Mouse (Mus musculus) neural tube, embryonic 14.5 days (tissue): ENCODE measurements around the gene Dlg1. TPM values are rescaled to one million over a fixed set of nuclear protein-coding genes. Genes with fewer than 3 reads are reported as not detected.

Experiments used
- ATAC-seq: fragments of 200-750 bp; cut with Nextera tagmentation; 2 replicates; pipeline ENCODE4 v1.8.0; 2017; ENCODE audit warnings: low read depth, mild to moderate bottlenecking, moderate TSS enrichment, moderate library complexity
- H3K27ac ChIP-seq: fragments of 300-500 bp; sonication (generic); 2 replicates; pipeline ENCODE4 v1.5.1; 2014; ENCODE audit warnings: low read depth, mild to moderate bottlenecking, control low read depth, low read length, moderate library complexity, mixed read lengths
- H3K27me3 ChIP-seq: fragments of 300-500 bp; sonication (generic); 2 replicates; pipeline ENCODE4 v1.6.1; 2014; ENCODE audit warnings: low read length; ENCODE audit not compliant: control insufficient read depth, insufficient read depth
- H3K36me3 ChIP-seq: fragments of 300-500 bp; sonication (generic); 2 replicates; pipeline ENCODE4 v1.6.1; 2014; ENCODE audit warnings: low read length, mixed read lengths; ENCODE audit not compliant: control insufficient read depth, insufficient read depth
- H3K4me1 ChIP-seq: fragments of 300-500 bp; sonication (generic); 2 replicates; pipeline ENCODE4 v1.6.1; 2014; ENCODE audit warnings: low read length; ENCODE audit not compliant: control insufficient read depth, insufficient read depth
- H3K4me2 ChIP-seq: fragments of 300-500 bp; sonication (generic); 2 replicates; pipeline ENCODE4 v1.6.1; 2014; ENCODE audit warnings: mild to moderate bottlenecking, low read depth, low read length, control low read depth
- H3K4me3 ChIP-seq: fragments of 300-500 bp; sonication (generic); 2 replicates; pipeline ENCODE4 v1.5.1; 2014; ENCODE audit warnings: low read depth, low read length, control low read depth, mixed read lengths
- H3K9ac ChIP-seq: fragments of 300-500 bp; sonication (generic); replicated peaks from 2 replicates; pipeline ENCODE4 v1.6.1; 2014; ENCODE audit warnings: low read depth, mild to moderate bottlenecking, control low read depth, low read length, mixed read lengths
- H3K9me3 ChIP-seq: fragments of 300-500 bp; sonication (generic); 2 replicates; pipeline ENCODE4 v1.6.1; 2016; ENCODE audit warnings: low read length; ENCODE audit not compliant: control insufficient read depth
- WGBS: fragments of 180-500 bp; shearing (Covaris S2); extraction: QIAGEN DNeasy Blood & Tissue Kit; methylation state at CpG from one replicate; pipeline ENCODE4 v1.1.7; 2014; 5-methylcytosine and 5-hydroxymethylcytosine counted together
- polyA plus RNA-seq: library from polyadenylated mRNA; unstranded; fragments of >200 nt; fragmentation: Nextera tagmentation; extraction: Ambion mirVana; gene quantifications from 2 replicates; pipeline ENCODE4 v1.2.1, GENCODE M21; 2014

The Dlg1 gene
- polyA plus RNA-seq, 1 experiment from 2014 or later, result 16.7 TPM

GRCm38 (mm10) chr16:31624749-31625148 is 38.5 kb upstream of the Dlg1 start:
- Histone ChIP-seq H3K4me1 (no peaks in the 10 kb centered on the region), H3K9me3 (no peaks in the 10 kb centered on the region), H3K4me2 (no peak overlapping the region), H3K36me3 (no peaks in the 10 kb centered on the region), H3K27me3 (no peaks in the 10 kb centered on the region), H3K9ac (no peak overlapping the region), H3K4me3 (no peak overlapping the region), H3K27ac (no peak overlapping the region)
- WGBS, result 75% methylated on average over 1 of the region's 1 CpGs
- no peak for ATAC-seq

GRCm38 (mm10) chr16:31626331-31626730 is 36.9 kb upstream of the Dlg1 start:
- Histone ChIP-seq H3K4me2 (no peak overlapping the region), H3K4me1 (no peaks in the 10 kb centered on the region), H3K9ac (no peak overlapping the region), H3K36me3 (no peaks in the 10 kb centered on the region), H3K27me3 (no peaks in the 10 kb centered on the region), H3K27ac (no peak overlapping the region), H3K9me3 (no peaks in the 10 kb centered on the region), H3K4me3 (no peak overlapping the region)
- no peak for ATAC-seq
- 90% methylated on average over 6 of the region's 6 CpGs for WGBS

- Histone ChIP-seq H3K36me3 (no peaks in the 10 kb centered on the region), H3K27ac (no peak overlapping the region), H3K27me3 (no peaks in the 10 kb centered on the region), H3K4me1 (no peaks in the 10 kb centered on the region), H3K4me3 (no peak overlapping the region), H3K9me3 (no peaks in the 10 kb centered on the region), H3K4me2 (no peak overlapping the region), H3K9ac (no peak overlapping the region)
- no peak for ATAC-seq
- 96% methylated on average over 4 of the region's 4 CpGs for WGBS
These were observed 32.9 kb upstream of the Dlg1 start for GRCm38 (mm10) chr16:31630381-31630780.

GRCm38 (mm10) chr16:31631046-31631445 is 32.2 kb upstream of the Dlg1 start:
- Histone ChIP-seq H3K4me3 (no peak overlapping the region), H3K27me3 (no peaks in the 10 kb centered on the region), H3K9me3 (no peaks in the 10 kb centered on the region), H3K9ac (no peak overlapping the region), H3K4me2 (no peak overlapping the region), H3K27ac (no peak overlapping the region), H3K36me3 (no peaks in the 10 kb centered on the region), H3K4me1 (no peaks in the 10 kb centered on the region)
- 67% methylated on average over 3 of the region's 3 CpGs for WGBS
- no peak for ATAC-seq

GRCm38 (mm10) chr16:31634371-31634770 is 28.9 kb upstream of the Dlg1 start:
- no peak overlapping the region for H3K4me2 ChIP-seq
- no peaks in the 10 kb centered on the region for H3K9me3 ChIP-seq
- no peaks in the 10 kb centered on the region for H3K36me3 ChIP-seq
- no peak overlapping the region for H3K27ac ChIP-seq
- no peaks in the 10 kb centered on the region for H3K27me3 ChIP-seq
- 94% methylated on average over 4 of the region's 4 CpGs for WGBS
- no peak overlapping the region for H3K4me3 ChIP-seq
- H3K4me1 ChIP-seq, result no peaks in the 10 kb centered on the region
- no peak for ATAC-seq
- no peak overlapping the region for H3K9ac ChIP-seq

- Histone ChIP-seq H3K4me3 (no peak overlapping the region), H3K27ac (no peak overlapping the region)
- no peak for ATAC-seq
These were observed 24.9 kb upstream of the Dlg1 start for GRCm38 (mm10) chr16:31638393-31638792.

GRCm38 (mm10) chr16:31639946-31640345 is 23.3 kb upstream of the Dlg1 start:
- Histone ChIP-seq H3K9me3 (no peaks in the 10 kb centered on the region), H3K9ac (no peak overlapping the region), H3K36me3 (no peaks in the 10 kb centered on the region), H3K27me3 (no peaks in the 10 kb centered on the region), H3K27ac (no peak overlapping the region), H3K4me1 (no peaks in the 10 kb centered on the region), H3K4me3 (no peak overlapping the region), H3K4me2 (no peak overlapping the region)
- no peak for ATAC-seq
- 74% methylated on average over 4 of the region's 4 CpGs for WGBS

More at GRCm38 (mm10) chr16:31638393-31638792, 24.9 kb upstream of the Dlg1 start:
- H3K27me3 ChIP-seq, result no peaks in the 10 kb centered on the region
- H3K4me1 ChIP-seq, result no peaks in the 10 kb centered on the region
- no peaks in the 10 kb centered on the region for H3K36me3 ChIP-seq
- 41% methylated on average over 7 of the region's 7 CpGs for WGBS
- H3K9me3 ChIP-seq, result no peaks in the 10 kb centered on the region
- H3K4me2 ChIP-seq, result no peak overlapping the region
- H3K9ac ChIP-seq, result no peak overlapping the region

- no peak overlapping the region for H3K27ac ChIP-seq
- no peak overlapping the region for H3K4me3 ChIP-seq
- no peaks in the 10 kb centered on the region for H3K4me1 ChIP-seq
- H3K27me3 ChIP-seq, result no peaks in the 10 kb centered on the region
- H3K9me3 ChIP-seq, result no peaks in the 10 kb centered on the region
- no peak overlapping the region for H3K4me2 ChIP-seq
- WGBS, result 67% methylated on average over 4 of the region's 4 CpGs
- ATAC-seq, result no peak
- no peak overlapping the region for H3K9ac ChIP-seq
- H3K36me3 ChIP-seq, result no peaks in the 10 kb centered on the region
These were observed 21.5 kb upstream of the Dlg1 start for GRCm38 (mm10) chr16:31641776-31642175.

- no peak for ATAC-seq
- Histone ChIP-seq H3K9me3 (no peaks in the 10 kb centered on the region), H3K4me1 (peaks cover under 1% of the 10 kb centered on the region; the same call in 1 of the 2 replicates), H3K27me3 (no peaks in the 10 kb centered on the region), H3K4me2 (no peak overlapping the region), H3K9ac (no peak overlapping the region), H3K36me3 (no peaks in the 10 kb centered on the region), H3K4me3 (no peak overlapping the region), H3K27ac (no peak overlapping the region)
- WGBS, result 76% methylated on average over 7 of the region's 7 CpGs
These were observed 16.0 kb upstream of the Dlg1 start for GRCm38 (mm10) chr16:31647221-31647620.

GRCm38 (mm10) chr16:31650788-31651187 is 12.5 kb upstream of the Dlg1 start:
- 11% methylated on average over 6 of the region's 6 CpGs for WGBS
- ATAC-seq, result no peak
- Histone ChIP-seq H3K27me3 (no peaks in the 10 kb centered on the region), H3K4me1 (peaks cover 4% of the 10 kb centered on the region; the same call in 1 of the 2 replicates), H3K27ac (no peak overlapping the region), H3K9ac (no peak overlapping the region), H3K4me3 (no peak overlapping the region), H3K4me2 (no peak overlapping the region), H3K36me3 (no peaks in the 10 kb centered on the region), H3K9me3 (no peaks in the 10 kb centered on the region)
